Mouse (Mus musculus): Measurements from ENCODE around the gene Trim34b.
"Not testable (repeated sequence)": the region's sequence is repeated elsewhere in the genome, so short reads cannot be mapped to it uniquely, and the experiment has no call there.

Trim34b gene

GRCm38 (mm10) chr7:104329171-104329570 lies at the start of gene Trim34b:
Gene Trim34b (plus strand): TSS chr7:104329471.
- not testable (repeated sequence) for DNase-seq

DNA sequence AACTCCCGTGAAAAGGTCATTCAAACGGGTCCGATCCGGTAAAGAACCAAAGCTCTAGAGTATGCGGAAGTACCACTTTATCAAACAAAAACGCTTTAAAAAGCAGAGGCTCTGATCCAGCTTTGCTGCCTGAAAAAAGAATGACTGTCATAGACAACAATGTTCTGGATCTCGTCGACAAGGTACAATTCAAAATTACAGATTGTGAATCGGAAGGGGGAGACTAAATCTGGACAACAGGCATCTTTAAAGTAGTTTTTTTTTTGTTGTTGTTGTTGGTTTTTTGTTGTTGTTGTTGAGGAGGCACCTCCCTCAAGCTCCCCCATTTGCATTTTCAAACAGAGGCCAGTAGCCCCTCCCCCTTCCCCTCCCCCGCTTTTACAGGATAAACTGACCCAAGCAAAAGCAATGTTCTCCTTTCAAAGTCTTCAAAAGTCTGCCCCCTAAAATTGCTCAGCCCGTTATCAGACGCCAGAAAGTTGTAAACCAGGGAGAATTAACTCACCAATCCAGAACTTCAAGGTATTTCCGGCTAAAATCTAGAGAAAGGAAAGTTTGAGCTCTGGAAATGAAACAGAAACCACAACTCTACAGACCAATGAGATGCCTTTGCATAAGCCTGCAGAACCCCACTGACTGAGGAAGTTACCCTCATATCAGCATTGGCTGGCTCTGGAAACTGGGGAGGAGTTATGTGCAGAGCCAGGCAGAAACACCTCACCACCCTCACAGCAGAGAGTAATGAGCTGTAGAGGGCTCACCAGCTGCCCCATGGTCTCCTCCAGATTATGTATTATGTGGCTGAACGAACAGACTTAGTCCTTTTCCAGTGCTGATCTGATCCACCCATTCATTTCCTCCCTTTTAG lies 41.5 kb upstream of the Trim34b start, which contains the start of gene Trim5:
Gene Trim5 (minus strand): TSS at position 519 of the 868 bp plus-strand sequence.
- DNase-seq, result not testable (repeated sequence)

DNA sequence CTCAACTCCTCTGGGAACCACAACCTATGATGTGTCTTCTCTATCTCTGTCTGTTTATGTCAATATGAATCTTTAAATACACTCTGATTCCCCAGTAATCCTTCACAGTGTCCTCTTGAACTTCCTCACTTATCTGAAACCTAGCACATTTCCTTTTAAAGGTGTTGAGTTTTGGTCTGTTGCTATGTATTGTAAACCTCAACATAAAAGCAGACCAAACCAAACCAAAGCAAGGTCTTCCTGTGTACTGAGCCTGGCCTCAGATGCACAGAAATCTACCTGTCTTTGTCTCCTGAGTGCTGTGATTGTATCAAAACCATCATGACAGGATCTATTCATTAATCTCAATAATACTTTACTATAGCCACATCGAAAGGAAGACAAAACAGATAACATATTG lies 38.6 kb upstream of the Trim34b start:
- DNase-seq, result no peak

- DNase-seq, result no peak
These were observed 37.5 kb upstream of the Trim34b start for GRCm38 (mm10) chr7:104291638-104292400.

DNA sequence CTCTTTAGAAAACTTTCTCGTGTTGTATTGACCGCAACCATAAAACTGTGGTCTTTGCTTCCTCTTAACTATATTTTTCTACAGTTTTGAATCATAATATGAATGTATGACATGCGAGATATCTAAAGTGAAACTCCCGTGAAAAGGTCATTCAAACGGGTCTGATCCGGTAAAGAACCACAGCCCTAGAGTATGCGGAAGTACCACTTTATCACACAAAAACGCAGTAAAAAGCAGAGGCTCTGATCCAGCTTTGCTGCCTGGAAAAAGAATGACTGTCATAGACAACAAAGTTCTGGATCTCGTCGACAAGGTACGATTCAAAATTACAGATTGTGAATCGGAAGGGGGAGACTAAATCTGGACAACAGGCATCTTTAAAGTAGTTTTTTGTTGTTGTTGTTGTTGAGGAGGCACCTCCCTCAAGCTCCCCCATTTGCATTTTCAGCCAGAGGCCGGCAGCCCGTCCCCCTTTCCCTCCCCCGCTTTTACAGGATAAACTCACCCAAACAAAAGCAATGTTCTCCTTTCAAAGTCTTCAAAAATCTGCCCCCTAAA lies 14.4 kb upstream of the Trim34b start:
- DNase-seq, result no peak

DNA sequence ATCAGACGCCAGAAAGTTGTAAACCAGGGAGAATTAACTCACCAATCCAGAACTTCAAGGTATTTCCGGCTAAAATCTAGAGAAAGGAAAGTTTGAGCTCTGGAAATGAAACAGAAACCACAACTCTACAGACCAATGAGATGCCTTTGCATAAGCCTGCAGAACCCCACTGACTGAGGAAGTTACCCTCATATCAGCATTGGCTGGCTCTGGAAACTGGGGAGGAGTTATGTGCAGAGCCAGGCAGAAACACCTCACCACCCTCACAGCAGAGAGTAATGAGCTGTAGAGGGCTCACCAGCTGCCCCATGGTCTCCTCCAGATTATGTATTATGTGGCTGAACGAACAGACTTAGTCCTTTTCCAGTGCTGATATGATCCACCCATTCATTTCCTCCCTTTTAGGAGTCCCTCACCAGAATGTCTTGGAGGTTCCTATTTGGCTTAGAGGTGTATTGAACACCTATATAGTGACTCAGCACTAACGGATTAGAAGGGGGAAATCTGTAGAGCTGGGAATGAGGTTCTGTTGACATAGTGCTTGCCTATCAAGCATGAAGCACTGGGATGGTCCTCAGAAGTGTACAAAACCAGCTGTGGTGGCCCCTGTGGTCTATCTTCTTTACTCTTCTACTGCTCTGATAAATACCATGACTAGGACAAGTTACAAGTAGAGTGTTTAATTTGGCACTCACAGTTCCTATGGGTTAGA lies 13.7 kb upstream of the Trim34b start, which contains the start of gene Trim12a:
Gene Trim12a (minus strand): TSS at position 98 of the 712 bp plus-strand sequence.
- DNase-seq, result not testable (repeated sequence)

- DNase-seq, result no peak
These were observed 7.2 kb upstream of the Trim34b start for GRCm38 (mm10) chr7:104322028-104322427.

DNA sequence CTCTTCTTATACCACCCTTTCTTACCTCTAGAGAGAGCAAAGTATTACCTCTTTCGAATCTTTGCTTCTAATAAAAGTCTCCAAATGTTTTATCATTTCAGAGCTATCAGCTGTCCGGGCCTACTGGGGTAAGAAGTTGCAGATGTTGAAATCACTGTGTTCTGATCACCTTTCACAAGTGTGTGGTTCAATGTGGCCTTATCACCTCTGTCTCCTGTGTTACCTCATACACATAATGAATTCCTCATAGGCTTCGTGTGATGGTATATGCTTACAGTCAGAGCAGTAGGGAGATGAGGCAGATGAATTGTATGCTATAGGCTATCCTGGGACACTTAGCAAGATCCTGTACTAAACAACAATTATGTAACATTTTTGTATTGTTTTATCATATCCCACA lies 6.3 kb downstream of the Trim34b start:
- DNase-seq, result not testable (repeated sequence)

GRCm38 (mm10) chr7:104340744-104341143 lies 11.5 kb downstream of the Trim34b start:
- DNase-seq, result not testable (repeated sequence)

DNA sequence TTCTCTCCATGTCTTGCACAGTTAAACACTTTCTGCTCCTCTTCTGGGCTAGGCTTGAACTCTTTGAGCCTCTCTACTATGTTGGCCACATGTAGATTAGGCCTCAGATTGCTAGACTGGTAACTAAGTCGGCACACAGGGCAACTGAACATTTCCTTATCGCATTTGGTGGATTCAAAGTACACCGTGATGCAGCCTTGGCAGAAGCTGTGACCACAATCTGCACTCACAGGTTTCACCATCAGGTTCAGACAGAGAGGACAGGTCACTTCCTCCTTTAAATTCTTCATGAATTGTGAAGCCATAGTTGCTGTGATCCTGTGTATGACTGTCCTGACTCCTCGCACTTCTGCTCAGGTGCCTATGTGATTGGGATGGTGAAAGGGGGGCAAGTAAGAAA lies 18.8 kb downstream of the Trim34b start:
- DNase-seq, result not testable (repeated sequence)

GRCm38 (mm10) chr7:104352717-104353599 lies 23.7 kb downstream of the Trim34b start, which contains the start of gene Trim12c:
Gene Trim12c (minus strand): TSS chr7:104353362.
- peak; percentile 4 for DNase-seq

DNA sequence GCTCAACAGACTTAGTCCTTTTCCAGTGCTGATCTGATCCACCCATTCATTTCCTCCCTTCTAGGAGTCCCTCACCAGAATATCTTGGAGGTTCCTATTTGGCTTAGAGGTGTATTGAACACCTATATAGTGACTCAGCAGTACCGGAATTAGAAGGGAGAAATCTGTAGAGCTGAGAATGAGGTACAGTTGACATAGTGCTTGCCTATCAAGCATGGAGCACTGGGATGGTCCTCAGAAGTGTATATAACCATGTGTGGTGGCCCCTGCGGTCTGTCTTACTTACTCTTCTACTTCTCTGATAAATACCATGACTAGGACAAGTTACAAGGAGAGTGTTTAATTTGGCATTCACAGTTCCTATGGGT lies 24.3 kb downstream of the Trim34b start:
- DNase-seq, result no peak

DNA sequence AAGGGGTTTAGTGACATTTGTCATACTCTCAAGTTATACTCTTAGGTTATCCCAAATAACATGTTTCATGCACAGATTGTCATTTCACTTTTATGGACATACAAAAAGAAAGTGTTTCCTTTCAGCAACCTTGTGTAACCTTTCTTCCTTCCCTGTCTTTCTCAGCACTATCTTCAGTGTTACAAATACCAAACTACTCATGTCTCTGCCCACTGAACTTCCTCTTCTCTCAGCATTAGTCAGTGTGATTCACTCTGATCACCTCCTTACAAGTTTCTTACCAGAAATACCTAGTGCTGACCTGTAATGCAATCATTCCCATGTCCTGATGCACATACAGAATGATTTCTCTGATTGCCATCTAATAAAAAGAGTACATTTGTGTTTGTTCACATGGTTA lies 37.1 kb downstream of the Trim34b start:
- DNase-seq, result no peak

- DNase-seq, result no peak
These were observed 40.6 kb downstream of the Trim34b start, which contains the start of gene Trim30b for GRCm38 (mm10) chr7:104369736-104370414. Gene Trim30b (minus strand): TSS chr7:104369884.
